Mouse (Mus musculus) CH12.LX (cell line): ENCODE data around the gene Rffl. TPM values are rescaled to one million over a fixed set of nuclear protein-coding genes. Genes with fewer than 3 reads are reported as not detected.

Source experiments
- DNase-seq: peaks from one replicate; pipeline ENCODE4 v3.0.0-alpha.2; 2013; ENCODE audit errors: extremely low read depth
- H3K27ac ChIP-seq: 2 replicates; pipeline ENCODE4 v1.5.1; 2012; ENCODE audit warnings: low read depth, mild to moderate bottlenecking, control low read depth, moderate library complexity; ENCODE audit not compliant: insufficient read depth
- H3K27me3 ChIP-seq: replicated peaks from 2 replicates; pipeline ENCODE3; 2012; ENCODE audit warnings: inconsistent platforms
- H3K36me3 ChIP-seq, 2 experiments: replicated peaks in 1 of 2; 2 replicates each; pipeline versions ENCODE3 to v1.6.1; 2012; ENCODE audit warnings: inconsistent platforms in 1 of 2, low read length in 1 of 2, mild to moderate bottlenecking in 1 of 2, mixed read lengths in 1 of 2, moderate library complexity in 1 of 2; ENCODE audit not compliant: control insufficient read depth in 1 of 2, insufficient read depth in 1 of 2
- H3K4me1 ChIP-seq, 2 experiments: 2 replicates each; pipeline ENCODE4 v1.6.1; 2012; ENCODE audit warnings: inconsistent platforms in 1 of 2, moderate library complexity in 1 of 2; ENCODE audit not compliant: insufficient read depth in 2 of 2, control insufficient read depth in 1 of 2
- H3K4me2 ChIP-seq: 2 replicates; pipeline ENCODE4 v1.6.1; 2012; ENCODE audit warnings: low read depth, mild to moderate bottlenecking, control low read depth; ENCODE audit not compliant: poor library complexity, insufficient read depth, severe bottlenecking
- H3K4me3 ChIP-seq, 3 experiments: fragments of 150-350 bp in 1 of 3; sonication (generic) in 1 of 3; replicated peaks in 1 of 3; 2 replicates each; pipeline versions ENCODE3 to v1.5.1; 2011 to 2012; ENCODE audit warnings: low read depth in 2 of 3, low read length in 2 of 3, mild to moderate bottlenecking in 2 of 3, moderate library complexity in 2 of 3, control low read depth in 1 of 3, improper control_type of control experiment in 1 of 3, inconsistent platforms in 1 of 3, mixed read lengths in 1 of 3; ENCODE audit not compliant: poor library complexity in 1 of 3
- H3K79me2 ChIP-seq: replicated peaks from 2 replicates; pipeline ENCODE4 v1.6.1; 2012; ENCODE audit warnings: mild to moderate bottlenecking, moderate library complexity; ENCODE audit not compliant: control insufficient read depth, poor library complexity, insufficient read depth, severe bottlenecking; ENCODE audit errors: extremely low read depth
- H3K9ac ChIP-seq: 2 replicates; pipeline ENCODE4 v1.6.1; 2012; ENCODE audit warnings: low read depth, mild to moderate bottlenecking, control low read depth, moderate library complexity; ENCODE audit not compliant: insufficient read depth
- H3K9me3 ChIP-seq: replicated peaks from 2 replicates; pipeline ENCODE3; 2012; ENCODE audit warnings: low read length, inconsistent platforms, mixed read lengths
- CHD1 ChIP-seq: IDR thresholded peaks from 2 replicates; pipeline ENCODE4 v1.6.1; 2012; ENCODE audit warnings: low read depth, low read length, improper control_type of control experiment, inconsistent platforms
- CTCF ChIP-seq, 2 experiments: IDR thresholded peaks in 1 of 2; conservative IDR thresholded peaks in 1 of 2; 2 replicates each; pipeline ENCODE4 v1.5.1; 2011 to 2012; ENCODE audit warnings: low read depth in 2 of 2, low read length in 2 of 2, improper control_type of control experiment in 1 of 2, inconsistent platforms in 1 of 2, mild to moderate bottlenecking in 1 of 2, moderate library complexity in 1 of 2
- ETS1 ChIP-seq: conservative IDR thresholded peaks from 2 replicates; pipeline ENCODE4 v1.6.1; 2012; ENCODE audit warnings: low read depth, mild to moderate bottlenecking, inconsistent platforms, low read length, improper control_type of control experiment, moderate library complexity
- GABPA ChIP-seq: IDR thresholded peaks from 2 replicates; pipeline ENCODE4 v1.6.1; 2012; ENCODE audit warnings: low read depth, low read length, improper control_type of control experiment, inconsistent platforms; ENCODE audit not compliant: insufficient replicate concordance
- IRF4 ChIP-seq: IDR thresholded peaks from 2 replicates; pipeline ENCODE4 v1.6.1; 2014; ENCODE audit warnings: low read depth, mild to moderate bottlenecking, inconsistent platforms, low read length, improper control_type of control experiment
- JUN ChIP-seq: IDR thresholded peaks from 2 replicates; pipeline ENCODE4 v1.6.1; 2011; ENCODE audit warnings: low read depth, mild to moderate bottlenecking, low read length, improper control_type of control experiment, moderate library complexity; ENCODE audit not compliant: insufficient read depth
- KAT2A ChIP-seq: IDR thresholded peaks from 2 replicates; pipeline ENCODE4 v1.6.1; 2012; ENCODE audit warnings: low read length, improper control_type of control experiment, inconsistent platforms; ENCODE audit not compliant: insufficient replicate concordance
- MAFK ChIP-seq: IDR thresholded peaks from 2 replicates; pipeline ENCODE4 v1.6.1; 2011; ENCODE audit warnings: low read length, improper control_type of control experiment; ENCODE audit not compliant: insufficient replicate concordance
- MAX ChIP-seq: IDR thresholded peaks from 2 replicates; pipeline ENCODE4 v1.6.1; 2011; ENCODE audit warnings: low read length, improper control_type of control experiment
- MEF2A ChIP-seq: IDR thresholded peaks from 2 replicates; pipeline ENCODE4 v1.6.1; 2014; ENCODE audit warnings: low read depth, mild to moderate bottlenecking, inconsistent platforms, low read length, improper control_type of control experiment, borderline replicate concordance
- MYC ChIP-seq: IDR thresholded peaks from 2 replicates; pipeline ENCODE4 v1.6.1; 2011; ENCODE audit warnings: low read depth, mild to moderate bottlenecking, improper control_type of control experiment, low read length
- NRF1 ChIP-seq: IDR thresholded peaks from 2 replicates; pipeline ENCODE4 v1.6.1; 2014; ENCODE audit warnings: low read depth, mild to moderate bottlenecking, inconsistent platforms, low read length, improper control_type of control experiment, moderate library complexity
- POLR2A ChIP-seq: IDR thresholded peaks from 2 replicates; pipeline ENCODE4 v1.6.1; 2011; ENCODE audit warnings: low read depth, mild to moderate bottlenecking, improper control_type of control experiment, low read length
- RAD21 ChIP-seq: IDR thresholded peaks from 2 replicates; pipeline ENCODE4 v1.6.1; 2011; ENCODE audit warnings: low read depth, mild to moderate bottlenecking, low read length, improper control_type of control experiment, moderate library complexity
- TCF12 ChIP-seq: IDR thresholded peaks from 2 replicates; pipeline ENCODE4 v1.6.1; 2014; ENCODE audit warnings: low read depth, mild to moderate bottlenecking, inconsistent platforms, low read length, improper control_type of control experiment
- USF1 ChIP-seq: IDR thresholded peaks from 2 replicates; pipeline ENCODE4 v1.6.1; 2014; ENCODE audit warnings: low read depth, mild to moderate bottlenecking, inconsistent platforms, low read length, improper control_type of control experiment
- ZC3H11A ChIP-seq: IDR thresholded peaks from 2 replicates; pipeline ENCODE4 v1.6.1; 2012; ENCODE audit warnings: low read depth, mild to moderate bottlenecking, inconsistent platforms, low read length, improper control_type of control experiment
- ZMIZ1 ChIP-seq: IDR thresholded peaks from 2 replicates; pipeline ENCODE4 v1.6.1; 2012; ENCODE audit warnings: low read depth, mild to moderate bottlenecking, inconsistent platforms, low read length, improper control_type of control experiment
- dilution Hi-C: fragments of 300-500 bp; cut with MboI; formaldehyde crosslinking; loops from 2 replicates; pipeline ENCODE4 v1.14.3; 2020; ENCODE audit warnings: low sequenced_read_pairs; ENCODE audit not compliant: extremely low pct_unique_long_range_greater_than_20kb, extremely low pct_ligation_motif_present
- in situ Hi-C: fragments of 300-500 bp; cut with MboI; formaldehyde crosslinking; loops from 3 replicates; pipeline ENCODE4 v1.14.3; 2019; ENCODE audit warnings: low sequenced_read_pairs, low pct_ligation_motif_present, low pct_unique_long_range_greater_than_20kb, mixed read lengths
- polyA plus RNA-seq: library from polyadenylated mRNA; unstranded; fragments of >175 nt; gene quantifications from 2 replicates; pipeline ENCODE4 v1.2.1, GENCODE M21; 2012; ENCODE audit warnings: low read depth; ENCODE audit not compliant: insufficient read length
- total RNA-seq, 2 experiments: library from RNA; depleted of rRNA; stranded (reverse); fragments of 300-350 nt in 1 of 2; fragments of >200 nt in 1 of 2; gene quantifications; 2 replicates each; pipeline ENCODE4 v1.2.3; 2012 to 2014

Gene Rffl
- total and polyA plus RNA-seq, 3 experiments, result 1.2 to 16.5 (median 3.0) TPM

- no peak overlapping the region for H3K9ac ChIP-seq
- peaks cover 9% of the 10 kb centered on the region for H3K9me3 ChIP-seq
- no peaks in the 10 kb centered on the region for H3K79me2 ChIP-seq
- no peaks in the 10 kb centered on the region for H3K27me3 ChIP-seq
- no peak overlapping the region for H3K27ac ChIP-seq
- DNase-seq, result no peak
- peaks cover 20 to 41% of the 10 kb centered on the region in 2 experiments for H3K36me3 ChIP-seq
- no peak for TF ChIP-seq GABPA
- no peak for TF ChIP-seq MAFK
- no peak for TF ChIP-seq IRF4
- no peak for TF ChIP-seq RAD21
- TF ChIP-seq ETS1, result no peak
- no peak for TF ChIP-seq MYC
- TF ChIP-seq NRF1, result no peak
- no peak for TF ChIP-seq POLR2A
- TF ChIP-seq KAT2A, result no peak
- no peak for TF ChIP-seq ZMIZ1
- no peak for TF ChIP-seq CHD1
- no peak for TF ChIP-seq JUN
- no peak for TF ChIP-seq CTCF (conservative IDR thresholded peaks at IDR 0.05 in 1 of 2, IDR thresholded peaks at IDR 0.05 in 1 of 2; ENCODE audit: low read depth in 2 of 2, low read length in 2 of 2)
- no peak for TF ChIP-seq USF1
- no peak for TF ChIP-seq MAX
- no peak for TF ChIP-seq ZC3H11A
- TF ChIP-seq TCF12, result no peak
- H3K4me1 ChIP-seq, result no peaks in the 10 kb centered on the region
- dilution Hi-C loops (no loop called here), in situ Hi-C loops (no loop called here)
- no peak overlapping the region for H3K4me3 ChIP-seq
- no peak overlapping the region for H3K4me2 ChIP-seq
Measured at GRCm38 (mm10) chr11:82875631-82876030, 4.6 kb upstream of the Rffl start.

DNA sequence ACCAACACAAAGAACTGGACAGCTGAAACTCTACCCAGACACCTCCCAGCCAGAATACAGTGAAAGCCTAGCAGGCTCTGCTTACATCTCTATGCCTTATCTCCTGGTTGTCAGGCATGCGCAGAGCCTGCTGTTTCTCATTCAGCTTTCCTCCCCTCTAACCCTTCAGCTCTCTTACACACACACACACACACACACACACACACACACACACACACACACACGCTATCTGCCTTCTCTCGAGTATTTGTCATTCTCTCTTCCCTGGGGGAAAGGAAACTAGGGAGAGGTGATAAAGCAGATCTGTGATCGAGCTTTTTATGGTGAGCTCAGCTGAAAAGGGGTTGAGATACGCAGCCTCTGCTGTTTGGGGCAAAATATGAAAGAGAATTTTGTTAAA, 3.9 kb upstream of the Rffl start:
- dilution Hi-C loops, result no loop called here
- Histone ChIP-seq H3K27me3 (no peaks in the 10 kb centered on the region), H3K79me2 (peaks cover 2% of the 10 kb centered on the region), H3K4me1 (no peaks in the 10 kb centered on the region), H3K9ac (no peak overlapping the region), H3K4me3 (no peak overlapping the region), H3K27ac (no peak overlapping the region), H3K9me3 (peaks cover 15% of the 10 kb centered on the region), H3K36me3 (peaks cover 17 to 38% of the 10 kb centered on the region in 2 experiments), H3K4me2 (no peak overlapping the region)
- DNase-seq, result no peak
- TF ChIP-seq MEF2A (no peak), IRF4 (no peak)
- in situ Hi-C loops, result no loop called here
